Mouse (Mus musculus): Measurements from ENCODE around the gene Dtnb. TPM values are rescaled to one million over a fixed set of nuclear protein-coding genes. Genes with fewer than 3 reads are reported as not detected.
"Not testable (repeated sequence)": the region's sequence is repeated elsewhere in the genome, so short reads cannot be mapped to it uniquely, and the experiment has no call there.

Gene Dtnb
- 7.5 and 14.8 TPM in 2 replicates for total RNA-seq (2015; ENCODE audit: low replicate concordance)
- 8.3 and 19.0 TPM in 2 replicates for total RNA-seq (2017; ENCODE audit: low replicate concordance)

DNA sequence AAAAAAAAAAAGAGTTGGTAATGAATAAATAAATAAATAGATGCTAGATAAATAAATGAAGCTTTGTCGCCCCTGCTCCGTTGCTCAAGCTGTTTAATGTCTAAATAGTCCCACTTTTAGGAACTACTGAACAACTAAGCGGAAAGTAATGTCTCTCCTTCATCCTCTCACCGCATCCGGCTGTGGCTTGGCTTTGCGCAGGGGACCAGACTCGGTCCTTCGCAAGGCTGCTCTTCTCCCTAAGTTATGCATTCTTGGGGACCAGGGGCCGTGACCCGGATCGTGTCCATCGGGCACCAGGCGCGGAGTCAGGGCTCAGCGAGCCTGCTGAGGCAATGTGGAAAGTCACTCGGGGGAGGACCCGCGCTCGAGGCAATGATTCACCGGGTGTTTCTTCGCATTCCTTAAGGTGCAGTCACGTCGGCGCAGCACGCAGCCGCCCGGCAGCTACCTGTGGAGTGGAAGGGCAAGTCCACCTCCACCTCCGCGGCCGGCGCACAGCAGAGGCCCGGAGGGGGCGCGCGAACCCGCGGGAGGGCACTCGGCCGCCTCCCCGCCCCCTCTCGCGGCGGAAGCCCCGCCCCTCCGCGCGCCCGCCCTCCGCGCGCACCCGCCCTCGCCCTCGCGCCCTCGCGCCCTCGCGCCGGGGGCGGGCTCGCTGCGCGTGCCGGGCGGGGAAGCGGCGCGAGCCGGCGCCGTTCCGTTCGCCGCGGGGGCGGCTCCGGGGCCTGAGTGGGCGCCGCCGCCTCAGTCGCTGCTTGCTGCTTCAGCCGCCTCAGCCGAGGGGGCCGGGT lies at the start of gene Dtnb:
Gene Dtnb, plus strand, starts transcription at position 595 of the 794 bp plus-strand sequence.
- peak; percentile 69 for ATAC-seq (replicated peaks; ENCODE audit: low FRiP score, poor library complexity, severe bottlenecking)

GRCm38 (mm10) chr12:3525536-3525935 lies 46.6 kb upstream of the Dtnb start:
- ATAC-seq (replicated peaks; ENCODE audit: low FRiP score, poor library complexity, severe bottlenecking): no peak

GRCm38 (mm10) chr12:3535446-3535845 lies 36.7 kb upstream of the Dtnb start:
- not testable (repeated sequence) for ATAC-seq (replicated peaks; ENCODE audit: low FRiP score, poor library complexity, severe bottlenecking)

GRCm38 (mm10) chr12:3537616-3538015 lies 34.6 kb upstream of the Dtnb start:
- no peak for ATAC-seq (replicated peaks; ENCODE audit: low FRiP score, poor library complexity, severe bottlenecking)

- ATAC-seq (replicated peaks; ENCODE audit: low FRiP score, poor library complexity, severe bottlenecking): no peak
Observed at GRCm38 (mm10) chr12:3538036-3538435, 34.1 kb upstream of the Dtnb start.

- no peak for ATAC-seq (replicated peaks; ENCODE audit: low FRiP score, poor library complexity, severe bottlenecking)
Observed at GRCm38 (mm10) chr12:3539605-3540004, 32.6 kb upstream of the Dtnb start.

DNA sequence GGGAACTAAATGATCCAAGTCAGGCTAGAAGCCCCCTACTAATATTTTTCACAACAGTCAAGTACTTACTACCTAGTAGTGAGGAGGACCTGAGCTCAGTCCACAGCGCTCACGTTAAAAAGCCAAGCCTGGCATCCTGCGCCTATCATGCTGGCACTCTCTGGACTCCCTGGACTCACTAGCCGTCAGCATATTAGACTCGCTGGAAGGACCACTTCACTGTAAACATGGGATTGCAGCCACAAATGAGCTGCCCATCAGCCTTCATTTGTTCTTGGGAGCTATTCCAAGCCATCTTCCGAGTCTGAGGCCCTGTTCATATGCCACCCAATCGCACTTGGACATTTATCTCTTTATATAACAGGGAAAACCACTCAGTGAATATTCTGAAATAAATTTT lies 31.3 kb upstream of the Dtnb start:
- ATAC-seq (replicated peaks; ENCODE audit: low FRiP score, poor library complexity, severe bottlenecking): no peak

- ATAC-seq (replicated peaks; ENCODE audit: low FRiP score, poor library complexity, severe bottlenecking): no peak
Observed at GRCm38 (mm10) chr12:3545451-3545850, 26.7 kb upstream of the Dtnb start.

DNA sequence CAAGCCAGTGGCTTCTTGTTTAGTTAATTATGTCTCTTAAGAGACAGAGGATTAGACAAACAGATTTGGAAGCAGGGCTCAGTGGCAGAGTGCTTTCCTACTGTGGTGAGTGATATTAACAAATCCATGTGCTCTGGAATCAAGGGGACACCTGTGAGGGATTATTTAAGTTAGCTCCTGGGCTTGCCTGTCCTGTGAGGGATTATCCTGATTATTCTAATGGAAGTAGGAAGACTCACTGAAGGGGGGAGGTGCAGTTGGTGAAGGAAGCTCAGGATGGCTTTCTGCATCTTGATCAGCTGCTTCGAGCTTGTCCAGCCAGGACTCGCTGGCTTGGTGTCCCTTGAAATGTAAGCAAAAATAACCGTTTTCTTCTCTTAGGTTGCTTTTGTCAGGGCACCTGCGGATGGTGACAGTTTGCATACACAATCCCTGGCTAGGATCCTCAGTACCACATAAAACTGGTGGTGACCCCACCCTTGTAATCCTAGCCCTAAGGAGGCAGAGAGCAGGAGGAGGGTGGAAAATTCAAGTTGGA lies 26.0 kb upstream of the Dtnb start:
- no peak for ATAC-seq (replicated peaks; ENCODE audit: low FRiP score, poor library complexity, severe bottlenecking)

- ATAC-seq (replicated peaks; ENCODE audit: low FRiP score, poor library complexity, severe bottlenecking): no peak
Observed at GRCm38 (mm10) chr12:3546781-3547180, 25.4 kb upstream of the Dtnb start.

DNA sequence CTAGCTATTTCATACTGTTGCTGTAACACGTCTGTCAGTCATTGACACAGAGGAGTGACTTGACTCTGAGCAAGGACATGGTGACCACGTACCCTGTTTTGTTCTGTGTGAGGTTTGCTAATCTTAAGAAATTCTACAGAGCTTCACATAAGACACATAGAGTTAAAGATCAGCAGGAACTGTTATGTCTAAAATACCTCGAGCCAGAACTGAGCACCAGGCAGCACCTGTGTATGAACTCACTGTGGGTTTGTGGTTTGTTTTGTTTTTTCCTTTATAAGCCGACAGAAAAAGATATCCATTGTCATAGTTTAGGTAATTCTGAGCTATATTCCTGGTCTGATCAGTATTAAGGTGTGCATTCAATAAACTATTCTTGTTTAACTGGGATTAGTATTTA lies 24.7 kb upstream of the Dtnb start:
- ATAC-seq (replicated peaks; ENCODE audit: low FRiP score, poor library complexity, severe bottlenecking): no peak

GRCm38 (mm10) chr12:3547911-3548310 lies 24.3 kb upstream of the Dtnb start:
- no peak for ATAC-seq (replicated peaks; ENCODE audit: low FRiP score, poor library complexity, severe bottlenecking)

GRCm38 (mm10) chr12:3548582-3549211 lies 23.5 kb upstream of the Dtnb start:
- no peak for ATAC-seq (replicated peaks; ENCODE audit: low FRiP score, poor library complexity, severe bottlenecking)

DNA sequence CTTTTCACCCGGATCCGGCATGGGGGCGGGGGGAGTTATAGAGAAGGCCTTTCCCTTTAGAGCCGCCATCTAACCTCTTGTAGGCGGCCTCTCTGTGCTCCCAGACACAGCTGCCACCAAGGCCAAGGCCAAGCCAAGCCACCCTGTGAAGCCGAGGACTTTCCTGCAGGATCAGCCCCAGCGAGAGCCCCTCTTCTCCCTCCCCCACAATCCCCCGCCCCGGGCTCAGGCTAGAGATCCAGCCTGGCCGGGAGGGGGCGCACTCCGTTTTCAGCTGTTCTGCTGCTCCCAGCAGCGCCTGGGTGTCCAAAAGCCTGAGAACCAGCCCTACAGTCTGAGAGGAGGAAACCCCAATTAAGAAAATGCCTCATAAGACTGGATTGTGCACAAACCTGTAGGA lies 21.9 kb upstream of the Dtnb start:
- ATAC-seq (replicated peaks; ENCODE audit: low FRiP score, poor library complexity, severe bottlenecking): no peak

GRCm38 (mm10) chr12:3557414-3558319 lies 14.5 kb upstream of the Dtnb start:
- ATAC-seq (replicated peaks; ENCODE audit: low FRiP score, poor library complexity, severe bottlenecking): no peak

DNA sequence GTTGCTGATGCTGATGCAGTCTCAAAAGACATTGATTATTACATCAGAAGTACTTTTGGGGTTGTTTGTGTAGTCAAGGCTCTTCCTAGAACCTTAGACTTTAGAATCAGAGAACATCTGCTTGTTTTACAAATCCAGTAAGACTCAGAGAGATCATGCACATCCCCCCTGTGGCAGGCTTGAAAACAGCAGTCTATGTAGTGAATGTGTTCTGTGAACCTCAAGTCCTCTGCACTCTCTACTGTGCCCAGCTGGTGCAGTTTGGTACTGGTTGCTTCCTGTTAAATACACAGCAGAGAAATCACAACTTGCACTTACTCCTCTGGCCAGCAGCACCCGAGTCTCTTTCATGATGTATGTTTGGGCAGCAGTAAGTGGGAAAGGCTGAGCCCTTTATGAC lies 11.6 kb upstream of the Dtnb start:
- no peak for ATAC-seq (replicated peaks; ENCODE audit: low FRiP score, poor library complexity, severe bottlenecking)

DNA sequence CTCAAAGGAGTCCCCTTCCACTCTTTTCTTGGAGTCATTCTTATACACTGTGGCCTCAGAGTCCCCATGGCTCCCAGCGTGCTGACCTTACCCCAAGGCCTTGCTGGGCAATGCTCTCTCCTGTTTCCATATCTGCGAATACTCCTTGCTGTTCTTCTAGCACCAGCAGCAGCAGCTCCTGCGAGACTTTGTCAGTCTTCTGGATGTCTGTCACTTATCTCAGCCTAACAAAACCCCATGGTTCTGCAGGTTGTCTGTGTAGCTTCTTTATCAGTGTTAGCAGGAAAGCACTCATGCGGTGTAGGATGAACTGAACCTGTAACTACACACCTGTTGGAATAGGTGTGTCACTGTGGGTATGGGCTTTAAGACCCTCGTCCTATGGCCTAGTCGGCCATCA lies 11.1 kb upstream of the Dtnb start:
- no peak for ATAC-seq (replicated peaks; ENCODE audit: low FRiP score, poor library complexity, severe bottlenecking)

DNA sequence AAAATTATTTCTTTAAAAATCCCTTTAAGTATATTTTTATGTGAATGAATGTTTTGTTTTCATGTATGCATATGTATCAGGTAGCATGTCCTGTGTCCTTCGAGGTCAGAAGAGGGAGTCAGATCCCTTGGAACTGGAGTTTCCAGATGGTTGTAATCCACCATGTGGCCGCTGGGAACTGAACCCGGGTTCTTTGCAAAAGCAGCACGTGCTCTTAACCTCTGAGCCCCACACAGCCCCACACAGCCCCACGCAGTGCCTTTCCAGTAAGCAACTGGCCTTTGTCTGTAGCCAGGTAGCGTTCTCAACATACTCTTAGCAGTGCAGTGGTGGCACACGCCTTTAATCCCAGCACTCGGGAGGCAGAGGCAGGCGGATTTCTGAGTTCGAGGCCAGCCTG lies 9.4 kb upstream of the Dtnb start:
- ATAC-seq (replicated peaks; ENCODE audit: low FRiP score, poor library complexity, severe bottlenecking): no peak

DNA sequence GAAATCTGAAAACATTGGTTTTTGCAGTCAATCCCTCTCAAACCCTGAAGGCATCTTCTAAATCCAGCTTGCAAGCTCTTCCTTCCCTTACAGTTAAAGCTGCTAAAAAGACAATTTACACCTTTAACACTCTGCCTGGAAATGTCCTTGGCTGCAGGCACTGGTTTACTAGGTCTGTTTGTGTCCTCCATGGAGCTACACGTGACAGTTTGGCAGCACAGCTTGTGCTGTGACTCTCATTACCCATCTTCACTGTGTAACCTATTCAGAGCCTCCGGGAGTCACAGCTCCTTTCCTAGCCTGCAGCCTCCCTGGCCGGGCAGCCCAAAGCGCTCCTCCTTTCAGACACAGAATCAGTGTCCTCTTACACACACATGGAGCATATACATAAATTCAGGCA lies 8.5 kb upstream of the Dtnb start:
- no peak for ATAC-seq (replicated peaks; ENCODE audit: low FRiP score, poor library complexity, severe bottlenecking)

- no peak for ATAC-seq (replicated peaks; ENCODE audit: low FRiP score, poor library complexity, severe bottlenecking)
Observed at GRCm38 (mm10) chr12:3568461-3568991, 3.7 kb upstream of the Dtnb start.
